Mouse (Mus musculus) erythroblast, adult 5-6 weeks (primary cell): ENCODE data around the gene Fam193a. TPM values are rescaled to one million over a fixed set of nuclear protein-coding genes. Genes with fewer than 3 reads are reported as not detected.

Source experiments
- ATAC-seq: replicated peaks from 2 replicates; pipeline ENCODE4 v1.8.0; 2016; ENCODE audit warnings: moderate number of reproducible peaks, mild to moderate bottlenecking, moderate TSS enrichment, inconsistent platforms; ENCODE audit not compliant: poor library complexity, low FRiP score, severe bottlenecking
- total RNA-seq, 2 experiments: library from RNA; stranded (forward) in 1 of 2; stranded (reverse) in 1 of 2; fragments of 150-400 nt in 1 of 2; fragments of 200-764, 138-1000 nt in 1 of 2; gene quantifications; 2 replicates each; pipeline versions ENCODE4 v1.2.3 to v1.2.4; 2015 to 2017; ENCODE audit warnings: low replicate concordance in 2 of 2

The Fam193a gene
- total RNA-seq, 2 experiments from 2014 or later, result 12.5 to 18.1 TPM

- no peak for ATAC-seq
Measured at GRCm38 (mm10) chr5:34372541-34372940, 2.8 kb downstream of the Fam193a start.

GRCm38 (mm10) chr5:34378787-34379186 lies 9.1 kb downstream of the Fam193a start:
- no peak for ATAC-seq

- no peak for ATAC-seq
Measured at GRCm38 (mm10) chr5:34381700-34382099, 12.0 kb downstream of the Fam193a start.

GRCm38 (mm10) chr5:34385616-34386015 lies 15.9 kb downstream of the Fam193a start:
- no peak for ATAC-seq

GRCm38 (mm10) chr5:34386744-34387143 lies 17.0 kb downstream of the Fam193a start:
- no peak for ATAC-seq

GRCm38 (mm10) chr5:34393251-34393650 lies 23.5 kb downstream of the Fam193a start:
- no peak for ATAC-seq

- ATAC-seq, result no peak
Measured at GRCm38 (mm10) chr5:34395347-34395746, 25.6 kb downstream of the Fam193a start.

GRCm38 (mm10) chr5:34395850-34396540 lies 26.3 kb downstream of the Fam193a start:
- ATAC-seq, result no peak

- no peak for ATAC-seq
Measured at GRCm38 (mm10) chr5:34397866-34398265, 28.1 kb downstream of the Fam193a start.

- ATAC-seq, result no peak
Measured at GRCm38 (mm10) chr5:34398326-34398725, 28.6 kb downstream of the Fam193a start.

GRCm38 (mm10) chr5:34407366-34407918 lies 37.7 kb downstream of the Fam193a start:
- ATAC-seq, result no peak

- no peak for ATAC-seq
Measured at GRCm38 (mm10) chr5:34409002-34409401, 39.3 kb downstream of the Fam193a start.

GRCm38 (mm10) chr5:34410819-34411218 lies 41.1 kb downstream of the Fam193a start:
- no peak for ATAC-seq

- ATAC-seq, result no peak
Measured at GRCm38 (mm10) chr5:34413921-34414320, 44.2 kb downstream of the Fam193a start.

GRCm38 (mm10) chr5:34417251-34418008 lies 47.7 kb downstream of the Fam193a start:
- no peak for ATAC-seq

GRCm38 (mm10) chr5:34419188-34419587 lies 49.5 kb downstream of the Fam193a start:
- no peak for ATAC-seq

GRCm38 (mm10) chr5:34430776-34431175 lies 61.0 kb downstream of the Fam193a start:
- ATAC-seq, result no peak

- ATAC-seq, result no peak
Measured at GRCm38 (mm10) chr5:34433786-34434185, 64.1 kb downstream of the Fam193a start.

GRCm38 (mm10) chr5:34434241-34434640 lies 64.5 kb downstream of the Fam193a start:
- no peak for ATAC-seq

GRCm38 (mm10) chr5:34438052-34438451 lies 68.3 kb downstream of the Fam193a start:
- ATAC-seq, result no peak

- ATAC-seq, result no peak
Measured at GRCm38 (mm10) chr5:34438659-34439058, 68.9 kb downstream of the Fam193a start.
